ENCODE assay signal across 27 mouse cellular contexts in genomic region chr2:78551085-78551484, GRCm38 (mm10).
"Had no signal": no experiment of that assay in that cellular context is flagged by ENCODE, and none has a peak within 500 bp of the region (broad histone marks: within the 10 kb centered on the region; RNA-seq: fewer than 3 reads in every experiment).

No protein-coding gene starts in this region.

- H3K27me3 ChIP-seq: embryonic facial prominence, embryonic 12.5 days; embryonic facial prominence, embryonic 15.5 days; forebrain, embryonic 12.5 days; forebrain, embryonic 13.5 days; forebrain, embryonic 15.5 days had no signal

- H3K36me3 ChIP-seq: embryonic facial prominence, embryonic 10.5 days; embryonic facial prominence, embryonic 12.5 days; embryonic facial prominence, embryonic 13.5 days; embryonic facial prominence, embryonic 15.5 days; forebrain, embryonic 10.5 days; forebrain, embryonic 12.5 days; forebrain, embryonic 15.5 days; heart, embryonic 10.5 days had no signal

- H3K9ac ChIP-seq: embryonic facial prominence, embryonic 12.5 days; embryonic facial prominence, embryonic 13.5 days; embryonic facial prominence, embryonic 15.5 days; forebrain, embryonic 12.5 days; forebrain, embryonic 13.5 days; forebrain, embryonic 15.5 days; forebrain, postnatal 0 days had no signal

- H3K4me2 ChIP-seq: embryonic facial prominence, embryonic 12.5 days; embryonic facial prominence, embryonic 13.5 days; embryonic facial prominence, embryonic 15.5 days; forebrain, embryonic 12.5 days; forebrain, embryonic 13.5 days; forebrain, embryonic 15.5 days had no signal

- H3K4me3 ChIP-seq: embryonic facial prominence, embryonic 10.5 days; embryonic facial prominence, embryonic 12.5 days; embryonic facial prominence, embryonic 13.5 days; embryonic facial prominence, embryonic 15.5 days; erythroblast, embryonic 14.5 days; forebrain, embryonic 10.5 days; forebrain, embryonic 12.5 days; forebrain, embryonic 13.5 days; forebrain, embryonic 15.5 days; gastrocnemius, adult 2 months; heart, adult 2 months; heart, embryonic 10.5 days had no signal

- H3K27ac ChIP-seq: embryonic facial prominence, embryonic 10.5 days; embryonic facial prominence, embryonic 12.5 days; embryonic facial prominence, embryonic 13.5 days; embryonic facial prominence, embryonic 15.5 days; forebrain, embryonic 10.5 days; forebrain, embryonic 12.5 days; forebrain, embryonic 13.5 days; forebrain, embryonic 15.5 days; gastrocnemius, adult 2 months; heart, adult 2 months; heart, embryonic 10.5 days had no signal

- H3K4me1 ChIP-seq: embryonic facial prominence, embryonic 10.5 days; embryonic facial prominence, embryonic 12.5 days; embryonic facial prominence, embryonic 15.5 days; forebrain, embryonic 12.5 days; forebrain, embryonic 13.5 days; forebrain, embryonic 15.5 days; heart, embryonic 10.5 days had no signal

- H3K9me3 ChIP-seq: embryonic facial prominence, embryonic 10.5 days; embryonic facial prominence, embryonic 12.5 days; embryonic facial prominence, embryonic 13.5 days; embryonic facial prominence, embryonic 15.5 days; forebrain, embryonic 10.5 days; forebrain, embryonic 12.5 days; forebrain, embryonic 13.5 days; forebrain, embryonic 15.5 days; heart, embryonic 10.5 days had no signal

- ATAC-seq: forebrain, embryonic 13.5 days; forebrain, embryonic 14.5 days; forebrain, embryonic 15.5 days; forebrain, embryonic 16.5 days; forebrain, postnatal 0 days had no signal

- DNase-seq: cerebellum, adult 8-10 months; cerebellum, adult 9-10 months; cerebellum, adult 9-11 months; cerebellum, postnatal 10 days; cerebellum, postnatal 14 days; cerebellum, postnatal 25 days; embryo, embryonic 11 days; forebrain, postnatal 0 days; gastrocnemius, adult 2 months; gastrocnemius, postnatal 10 days; gastrocnemius, postnatal 14 days; gastrocnemius, postnatal 25 days; gastrocnemius, postnatal 36 days; heart, adult 18-20 months; heart, adult 2 months had no signal
